Mouse (Mus musculus): ENCODE data around the gene Ano8.
"Not testable (repeated sequence)": the region's sequence is repeated elsewhere in the genome, so short reads cannot be mapped to it uniquely, and the experiment has no call there.

Ano8 gene

GRCm38 (mm10) chr8:71445096-71445495 is 40.7 kb downstream of the Ano8 start:
- no peak for DNase-seq (ENCODE audit: low read depth, low spot score)

- peak; percentile 82 for DNase-seq (ENCODE audit: low read depth, low spot score)
These were observed 44.4 kb downstream of the Ano8 start for GRCm38 (mm10) chr8:71441404-71441803.

GRCm38 (mm10) chr8:71437041-71437440 is 48.7 kb downstream of the Ano8 start:
- DNase-seq (ENCODE audit: low read depth, low spot score): no peak

GRCm38 (mm10) chr8:71432935-71433334 is 52.8 kb downstream of the Ano8 start:
- not testable (repeated sequence) for DNase-seq (ENCODE audit: low read depth, low spot score)

Measured in 3T3-L1 (cell line).